Mouse (Mus musculus): ENCODE data around the gene Pin1. TPM values are rescaled to one million over a fixed set of nuclear protein-coding genes. Genes with fewer than 3 reads are reported as not detected.

Gene Pin1
- 57.8 and 76.3 TPM in 2 replicates for polyA plus RNA-seq (2021; fragmentation: Nextera tagmentation)
- long read RNA-seq, experiment 1, transcript Pin1-201 (4 exons, 3,843 nt), result major isoform, 184 of 195 reads
- long read RNA-seq, experiment 1, partial matches to known transcripts, result 7 of 195 reads
- long read RNA-seq, experiment 1, other reads (novel, unspliced or antisense), result 4 of 195 reads
- long read RNA-seq, experiment 2, transcript Pin1-201 (4 exons, 3,843 nt), result major isoform, 301 of 326 reads
- long read RNA-seq, experiment 2, partial matches to known transcripts, result 19 of 326 reads
- long read RNA-seq, experiment 2, other reads (novel, unspliced or antisense), result 6 of 326 reads

DNA sequence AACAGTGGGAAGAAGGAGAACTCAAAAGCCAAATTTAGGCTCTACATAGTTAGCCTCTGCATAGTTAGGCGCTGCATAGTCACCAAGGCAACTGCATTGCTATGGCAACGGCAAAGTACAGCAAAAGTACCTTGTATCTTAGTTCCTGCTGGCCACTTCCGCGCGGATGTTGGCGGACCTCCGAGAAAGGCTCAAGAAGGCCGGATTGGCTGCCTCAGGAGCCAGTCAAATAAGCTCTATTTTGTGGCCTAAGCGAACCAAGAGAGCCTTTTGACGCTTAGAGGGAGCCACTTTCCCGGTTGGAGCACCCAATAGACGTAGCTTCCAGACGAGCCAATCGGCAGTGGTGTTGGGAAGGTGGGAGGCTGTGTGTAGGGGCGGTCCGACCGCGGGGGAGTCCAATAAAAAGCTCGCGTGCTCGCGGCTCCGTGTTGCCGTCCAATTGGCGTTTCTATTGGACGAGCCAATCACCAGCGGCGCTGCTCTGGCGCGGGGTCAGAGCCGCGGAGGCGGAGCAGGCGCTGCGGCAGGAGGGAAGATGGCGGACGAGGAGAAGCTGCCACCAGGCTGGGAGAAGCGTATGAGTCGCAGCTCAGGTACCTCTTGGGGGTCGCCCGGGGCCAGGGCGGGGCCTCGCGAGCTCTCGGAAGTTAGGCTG lies at the start of gene Pin1:
Gene Pin1 (plus strand): TSS at position 494 of the 658 bp plus-strand sequence.

DNA sequence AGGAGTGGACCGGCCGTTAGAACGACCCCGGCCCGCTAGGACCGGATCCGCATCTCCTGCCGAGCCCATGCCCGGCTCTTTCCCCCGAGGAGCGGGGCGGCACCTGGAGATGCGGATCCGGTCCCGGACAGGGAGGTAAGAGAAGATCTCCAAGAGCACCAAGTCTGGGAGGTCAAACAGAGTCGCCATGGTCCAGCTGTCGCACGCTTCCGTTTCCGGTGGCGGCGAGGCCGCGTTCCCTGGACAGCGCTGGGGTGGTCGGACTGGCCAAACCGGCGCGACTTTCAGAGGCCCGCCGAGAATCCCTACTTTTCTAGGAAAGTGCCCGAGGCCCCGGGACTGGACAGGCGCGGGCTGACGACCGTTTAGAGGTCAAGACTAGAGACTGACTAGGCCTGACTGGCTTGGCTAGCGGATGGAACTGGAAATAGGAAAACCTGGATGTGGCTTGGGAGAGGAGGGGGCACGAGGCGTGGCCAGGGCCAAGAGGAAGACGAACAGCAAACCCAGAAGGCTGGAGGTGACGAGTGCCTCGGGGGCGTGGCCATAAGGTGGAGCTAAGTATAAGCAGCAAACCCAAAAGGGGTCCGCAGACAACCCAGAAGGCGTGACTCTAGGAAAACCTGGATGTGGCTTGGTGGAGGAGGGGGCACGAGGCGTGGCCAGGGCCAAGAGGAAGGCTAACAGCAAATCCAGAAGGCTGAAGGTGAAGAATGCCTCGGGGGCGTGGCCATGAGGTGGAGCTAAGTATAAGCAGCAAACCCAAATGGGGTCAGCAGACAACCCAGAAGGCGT lies 9.6 kb upstream of the Pin1 start, which contains the start of gene Ubl5:
Gene Ubl5 (plus strand): TSS at position 778 of the 795 bp plus-strand sequence.

DNA sequence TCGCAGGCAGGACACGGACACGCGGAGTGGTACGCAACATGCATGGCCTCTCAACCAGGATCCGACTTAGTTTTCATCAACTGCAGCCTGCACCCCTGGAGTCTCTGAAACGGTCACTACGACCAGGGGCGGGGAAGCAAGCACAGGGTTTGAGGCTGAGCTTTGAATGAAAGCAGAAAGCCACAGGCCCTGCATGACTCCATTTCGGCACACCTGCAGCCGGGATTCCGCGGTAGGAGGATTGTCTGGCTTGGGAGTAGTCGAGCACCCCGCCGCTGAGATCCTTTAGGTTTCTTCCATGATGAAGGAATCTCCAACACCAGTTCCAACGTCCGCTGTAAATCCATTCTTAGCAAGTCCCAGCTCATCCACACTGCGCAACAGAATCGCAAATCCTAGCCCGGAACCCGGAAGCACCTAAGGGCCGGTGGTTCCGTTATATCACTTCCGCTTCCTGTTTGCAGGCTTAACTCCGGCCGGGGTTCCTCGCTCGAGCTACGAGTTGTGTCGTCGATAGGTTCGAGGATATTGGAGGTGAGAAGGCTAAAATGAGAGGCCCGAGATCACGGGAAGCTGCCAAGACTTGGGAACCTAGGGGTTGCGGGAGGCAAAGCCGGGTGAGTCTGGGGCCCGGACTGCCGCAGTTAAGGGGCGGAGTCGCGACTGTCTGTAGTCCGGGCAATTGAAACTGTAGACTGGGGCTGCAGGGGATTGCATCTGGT lies 7.4 kb upstream of the Pin1 start, which contains the start of gene Fbxl12:
Gene Fbxl12 (minus strand): TSS at position 408 of the 722 bp plus-strand sequence.

Other genes with a start within 250 kb of the Pin1 start
- gene Zfp26, start 191.9 kb upstream of the Pin1 start, polyA plus RNA-seq (2021; fragmentation: Nextera tagmentation), result 6.8 and 8.5 TPM in 2 replicates
- gene Zfp426, start 159.3 kb upstream of the Pin1 start, polyA plus RNA-seq (2021; fragmentation: Nextera tagmentation), result 12.2 and 14.0 TPM in 2 replicates
- 26.1 and 28.8 TPM in 2 replicates for gene Zfp266, start 130.7 kb upstream of the Pin1 start, polyA plus RNA-seq (2021; fragmentation: Nextera tagmentation)
- gene Zfp846, start 70.8 kb upstream of the Pin1 start, polyA plus RNA-seq (2021; fragmentation: Nextera tagmentation), result 13.6 and 24.8 TPM in 2 replicates
- gene Ubl5, start 9.2 kb upstream of the Pin1 start, polyA plus RNA-seq (2021; fragmentation: Nextera tagmentation), result 894 and 916 TPM in 2 replicates
- gene Fbxl12, start 7.3 kb upstream of the Pin1 start, polyA plus RNA-seq (2021; fragmentation: Nextera tagmentation), result 6.9 and 8.7 TPM in 2 replicates
- 75.4 and 151 TPM in 2 replicates for gene Olfm2, start 94.3 kb downstream of the Pin1 start, polyA plus RNA-seq (2021; fragmentation: Nextera tagmentation)
- gene Col5a3, start 163.0 kb downstream of the Pin1 start, polyA plus RNA-seq (2021; fragmentation: Nextera tagmentation), result 0.04 TPM in 1 of 2 replicates, not detected in the other
- not detected in 2 replicates for gene Rdh8, start 166.4 kb downstream of the Pin1 start, polyA plus RNA-seq (2021; fragmentation: Nextera tagmentation)
- gene A230050P20Rik, start 216.5 kb downstream of the Pin1 start, polyA plus RNA-seq (2021; fragmentation: Nextera tagmentation), result 31.5 and 53.5 TPM in 2 replicates
- 18.3 and 24.4 TPM in 2 replicates for gene Angptl6, start 227.6 kb downstream of the Pin1 start, polyA plus RNA-seq (2021; fragmentation: Nextera tagmentation)
- gene Ppan, start 236.1 kb downstream of the Pin1 start, polyA plus RNA-seq (2021; fragmentation: Nextera tagmentation), result 10.1 and 15.6 TPM in 2 replicates
- gene Eif3g, start 246.5 kb downstream of the Pin1 start, polyA plus RNA-seq (2021; fragmentation: Nextera tagmentation), result 173 and 203 TPM in 2 replicates

Measured in left cerebral cortex, adult 6 months (tissue).